ENCODE assay signal across 8 mouse cellular contexts in genomic region chr6:84583371-84583770, GRCm38 (mm10). TPM values are rescaled to one million over a fixed set of nuclear protein-coding genes. Genes with fewer than 3 reads are reported as not detected.
A peak's percentile ranks its signal among the peaks of the same experiment; 100 is the strongest.
DNase-seq lines count a peak whose midpoint lies in the region; ATAC-seq and TF ChIP-seq lines count a peak whose summit lies in the region.

No protein-coding gene starts in this region.

- no peaks in the 10 kb centered on the region for H3K9me3 ChIP-seq in intestine, postnatal 0 days (ENCODE audit: control insufficient read depth)
- H3K9me3 ChIP-seq in liver, embryonic 12.5 days (replicated peaks), result no peaks in the 10 kb centered on the region

- WGBS in cerebellum, adult 2 months, result 4% methylated on average over 26 of the region's 26 CpGs
- WGBS in heart, adult 2 months, result 1% methylated on average over 26 of the region's 26 CpGs
- WGBS in intestine, postnatal 0 days, result under 1% methylated on average over 24 of the region's 26 CpGs
- 1% methylated on average over 26 of the region's 26 CpGs for WGBS in liver, embryonic 12.5 days (ENCODE audit: insufficient replicate concordance)

- peak; percentile 20 for DNase-seq in cerebellum, adult 9-11 months
- no peak for DNase-seq in cerebellum, adult 2 months
- peak; percentile 83 for DNase-seq in embryo, embryonic 9.5 days (ENCODE audit: extremely low spot score)
- peak; percentile 89 for DNase-seq in heart, adult 2 months
- DNase-seq in naive thymus-derived CD4-positive, alpha-beta T cell, adult 2 months (ENCODE audit: low read depth), result peak; percentile 19
- DNase-seq in thymus, postnatal 0 days (ENCODE audit: low spot score), result peak; percentile 78

- intact Hi-C loops in heart, adult 2 months (cut with DNase I), result loop anchor here (10.0 kb wide), 1 partner anchor 319 kb away; no protein-coding TSS in a partner anchor

- no peak for TF ChIP-seq POLR2A in cerebellum, adult 2 months (IDR thresholded peaks at IDR 0.05; ENCODE audit: borderline replicate concordance, insufficient read depth, low read length)
- no peak for TF ChIP-seq POLR2A in heart, adult 2 months (IDR thresholded peaks at IDR 0.05; ENCODE audit: insufficient read depth, low read depth, low read length)

- ATAC-seq in intestine, postnatal 0 days, result peak; percentile 66
- peak; percentile 42; the same call in 1 of the 2 replicates for ATAC-seq in liver, embryonic 12.5 days

- TF ChIP-seq CTCF in cerebellum, adult 2 months (IDR thresholded peaks at IDR 0.05; ENCODE audit: borderline replicate concordance, insufficient read depth, low read depth, low read length), result no peak
- TF ChIP-seq CTCF in heart, adult 2 months (IDR thresholded peaks at IDR 0.05), result no peak
- no peak for TF ChIP-seq CTCF in intestine, postnatal 0 days (IDR thresholded peaks at IDR 0.05; ENCODE audit: low read depth)

- peak overlapping the region; percentile 21; the same call in 1 of the 2 replicates for H3K9ac ChIP-seq in heart, adult 2 months (ENCODE audit: low read depth, low read length)
- H3K9ac ChIP-seq in intestine, postnatal 0 days (ENCODE audit: low read depth, low read length), result 0 out of 2 replicates have a peak overlapping the region, but pooled peaks have one; percentile 1
- no peak overlapping the region for H3K9ac ChIP-seq in liver, embryonic 12.5 days

- TF ChIP-seq EP300 in heart, adult 2 months (IDR thresholded peaks at IDR 0.05; ENCODE audit: insufficient read depth, low read depth, low read length), result no peak

- H3K4me3 ChIP-seq in cerebellum, adult 2 months (replicated peaks; ENCODE audit: insufficient read depth, low read depth, low read length), result no peak overlapping the region
- peak overlapping the region; percentile 31 for H3K4me3 ChIP-seq in heart, adult 2 months
- H3K4me3 ChIP-seq in intestine, postnatal 0 days (ENCODE audit: low read depth, low read length), result peak overlapping the region; percentile 51
- H3K4me3 ChIP-seq in liver, embryonic 12.5 days, result peak overlapping the region; percentile 33

- H3K36me3 ChIP-seq in heart, adult 2 months (ENCODE audit: control insufficient read depth, insufficient read depth, low read length), result no peaks in the 10 kb centered on the region
- no peaks in the 10 kb centered on the region for H3K36me3 ChIP-seq in intestine, postnatal 0 days (ENCODE audit: control insufficient read depth, insufficient read depth)
- H3K36me3 ChIP-seq in liver, embryonic 12.5 days, result no peaks in the 10 kb centered on the region

- no peak overlapping the region for H3K27ac ChIP-seq in cerebellum, adult 2 months (ENCODE audit: insufficient read depth, low read length)
- H3K27ac ChIP-seq in heart, adult 2 months, result peak overlapping the region; percentile 26; the same call in 1 of the 2 replicates
- no peak overlapping the region for H3K27ac ChIP-seq in intestine, postnatal 0 days (ENCODE audit: low read depth, low read length)
- H3K27ac ChIP-seq in liver, embryonic 12.5 days, result no peak overlapping the region

- no peaks in the 10 kb centered on the region for H3K79me2 ChIP-seq in heart, adult 2 months (replicated peaks; ENCODE audit: control insufficient read depth, insufficient read depth, low read length)

- peaks cover 14% of the 10 kb centered on the region; the same call in 1 of the 2 replicates for H3K27me3 ChIP-seq in cerebellum, adult 2 months (ENCODE audit: control insufficient read depth, insufficient read depth, low read length)
- peaks cover 3% of the 10 kb centered on the region; the same call in 1 of the 2 replicates for H3K27me3 ChIP-seq in heart, adult 2 months (ENCODE audit: control insufficient read depth, insufficient read depth, low read length)
- H3K27me3 ChIP-seq in intestine, postnatal 0 days (replicated peaks; ENCODE audit: control insufficient read depth, insufficient read depth, low read length), result peaks cover 82% of the 10 kb centered on the region
- H3K27me3 ChIP-seq in liver, embryonic 12.5 days (replicated peaks), result peaks cover 99% of the 10 kb centered on the region

- peak overlapping the region; percentile 67 for H3K4me2 ChIP-seq in intestine, postnatal 0 days (replicated peaks; ENCODE audit: low read depth)
- H3K4me2 ChIP-seq in liver, embryonic 12.5 days, result peak overlapping the region; percentile 61

- H3K4me1 ChIP-seq in cerebellum, adult 2 months (ENCODE audit: control insufficient read depth, insufficient read depth, low read length), result peaks cover 3% of the 10 kb centered on the region; the same call in 1 of the 2 replicates
- peaks cover 11% of the 10 kb centered on the region for H3K4me1 ChIP-seq in heart, adult 2 months (ENCODE audit: control insufficient read depth, insufficient read depth, low read length)
- H3K4me1 ChIP-seq in intestine, postnatal 0 days (replicated peaks; ENCODE audit: control insufficient read depth, insufficient read depth, low read length), result peaks cover 18% of the 10 kb centered on the region
- H3K4me1 ChIP-seq in liver, embryonic 12.5 days, result peaks cover 41% of the 10 kb centered on the region

RNA-seq across cellular contexts. Expression of gene Cyp26b1, which starts 10.3 kb away (rescaled TPM):
- polyA plus RNA-seq in cerebellum, adult 2 months (2012; rRNA removed), result 13.6 and 14.5 TPM in 2 replicates
- total RNA-seq in heart, adult 2 months (2021), result 10 to 100 TPM; 17.1 to 41.4 TPM
- polyA plus RNA-seq in heart, adult 2 months (2012; rRNA removed), result 1.8 and 30.9 TPM in 2 replicates
- 0.46 and 0.50 TPM in 2 replicates for polyA plus RNA-seq in intestine, postnatal 0 days (2015; fragmentation: Nextera tagmentation; extraction: Ambion mirVana)
- polyA plus RNA-seq in liver, embryonic 12.5 days (2016; fragmentation: Nextera tagmentation; extraction: Ambion mirVana), result 0.23 and 0.25 TPM in 2 replicates
- 3.0 and 3.4 TPM in 2 replicates for polyA plus RNA-seq in thymus, postnatal 0 days (2015; fragmentation: Nextera tagmentation; extraction: Ambion mirVana)

Comparison
In these comparisons a context has a peak if more than half of its experiments do, and no peak if none do; other contexts are left out.
1. DNase-seq: peak in cerebellum, adult 9-11 months (single experiment), embryo, embryonic 9.5 days (single experiment), heart, adult 2 months (2 of 2), naive thymus-derived CD4-positive, alpha-beta T cell, adult 2 months (single experiment) and thymus, postnatal 0 days (single experiment); none in cerebellum, adult 2 months (0 of 2).